Mouse (Mus musculus): ENCODE measurements around the gene Taf12. TPM values are rescaled to one million over a fixed set of nuclear protein-coding genes. Genes with fewer than 3 reads are reported as not detected.

The Taf12 gene
- polyA plus RNA-seq, 1 experiment from 2014 or later, result 58.8 TPM

DNA sequence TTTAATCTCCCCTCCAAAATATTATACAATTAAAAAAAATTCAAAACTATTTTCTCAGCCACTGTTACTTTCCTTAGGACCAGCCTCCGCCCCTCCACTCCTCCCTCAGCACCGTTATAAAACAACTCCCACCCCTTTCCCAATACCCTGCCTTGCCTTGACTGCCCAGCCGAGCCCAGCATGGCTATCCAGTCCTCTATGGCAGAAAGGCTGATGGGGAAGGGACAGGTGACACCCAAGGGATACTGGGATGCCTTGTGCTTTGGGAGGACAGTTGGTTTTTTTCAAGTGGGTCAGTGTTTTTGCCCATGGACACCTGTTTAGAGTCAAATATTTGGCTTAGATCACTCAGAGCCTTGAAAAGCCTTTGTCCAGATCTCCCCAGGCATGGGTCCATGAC, 57.8 kb downstream of the Taf12 start:
- 85% methylated on average over 3 of the region's 3 CpGs for WGBS
- H3K4me3 ChIP-seq, result no peak overlapping the region

DNA sequence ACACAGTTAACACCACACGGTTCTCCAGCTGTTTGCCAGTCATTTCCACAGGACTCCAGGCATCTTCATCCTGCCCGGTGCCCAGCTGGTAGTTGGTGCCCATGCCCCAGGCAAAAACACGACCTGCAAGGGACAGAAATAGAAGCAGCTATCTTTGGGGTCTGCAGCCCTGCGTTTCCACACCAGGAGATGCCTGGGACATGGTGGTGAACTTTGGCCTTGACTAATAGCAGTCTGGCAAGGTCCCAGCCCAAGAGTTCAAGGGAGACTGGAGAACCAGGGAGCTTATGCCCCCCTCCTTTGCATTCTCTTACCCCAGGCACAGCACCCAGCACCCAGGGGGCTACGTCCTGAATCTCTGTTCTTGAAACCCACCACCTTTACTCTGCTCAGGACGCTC, 58.7 kb downstream of the Taf12 start:
- WGBS, result 83% methylated on average over 6 of the region's 6 CpGs
- H3K9me3 ChIP-seq, result no peaks in the 10 kb centered on the region
- H3K4me3 ChIP-seq, result no peak overlapping the region
- no peaks in the 10 kb centered on the region for H3K27me3 ChIP-seq (replicated peaks; ENCODE audit: low read depth, poor library complexity, severe bottlenecking)
- H3K27ac ChIP-seq (replicated peaks), result no peak overlapping the region
- H3K36me3 ChIP-seq (replicated peaks), result peaks cover 74% of the 10 kb centered on the region
- DNase-seq (ENCODE audit: low spot score), result no peak
- H3K4me1 ChIP-seq, result peaks cover 20% of the 10 kb centered on the region

More for the DNA sequence above, 57.8 kb downstream of the Taf12 start:
- Histone ChIP-seq H3K9me3 (no peaks in the 10 kb centered on the region), H3K4me1 (peaks cover 20% of the 10 kb centered on the region), H3K36me3 (replicated peaks) (peaks cover 70% of the 10 kb centered on the region), H3K27me3 (replicated peaks; ENCODE audit: low read depth, poor library complexity, severe bottlenecking) (no peaks in the 10 kb centered on the region), H3K27ac (replicated peaks) (no peak overlapping the region)
- DNase-seq (ENCODE audit: low spot score), result no peak

DNA sequence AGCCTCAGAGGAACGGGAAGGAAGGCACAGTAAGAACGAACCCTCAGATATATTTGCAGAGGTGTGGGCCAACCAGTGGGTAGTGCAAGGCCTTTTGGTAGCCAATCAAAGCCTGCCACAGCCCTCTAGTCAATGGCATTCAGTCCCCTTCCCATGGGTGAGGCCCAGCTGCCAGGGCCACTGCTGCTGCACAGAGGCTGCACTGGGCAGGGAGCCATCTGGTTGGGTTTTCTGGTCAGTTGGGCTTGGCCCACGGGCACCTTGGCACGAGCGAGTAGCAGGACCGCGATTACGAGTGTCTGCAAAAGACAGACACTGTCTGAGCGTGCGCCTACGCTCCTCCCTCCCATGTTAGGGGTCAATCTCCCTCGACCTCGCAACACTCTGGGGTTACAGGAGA, 64.8 kb downstream of the Taf12 start:
- Histone ChIP-seq H3K27me3 (replicated peaks; ENCODE audit: low read depth, poor library complexity, severe bottlenecking) (no peaks in the 10 kb centered on the region), H3K9me3 (no peaks in the 10 kb centered on the region), H3K4me1 (peaks cover 18% of the 10 kb centered on the region), H3K36me3 (replicated peaks) (peaks cover 94% of the 10 kb centered on the region), H3K27ac (replicated peaks) (no peak overlapping the region), H3K4me3 (no peak overlapping the region)
- no peak for DNase-seq (ENCODE audit: low spot score)
- WGBS, result 93% methylated on average over 13 of the region's 13 CpGs

DNA sequence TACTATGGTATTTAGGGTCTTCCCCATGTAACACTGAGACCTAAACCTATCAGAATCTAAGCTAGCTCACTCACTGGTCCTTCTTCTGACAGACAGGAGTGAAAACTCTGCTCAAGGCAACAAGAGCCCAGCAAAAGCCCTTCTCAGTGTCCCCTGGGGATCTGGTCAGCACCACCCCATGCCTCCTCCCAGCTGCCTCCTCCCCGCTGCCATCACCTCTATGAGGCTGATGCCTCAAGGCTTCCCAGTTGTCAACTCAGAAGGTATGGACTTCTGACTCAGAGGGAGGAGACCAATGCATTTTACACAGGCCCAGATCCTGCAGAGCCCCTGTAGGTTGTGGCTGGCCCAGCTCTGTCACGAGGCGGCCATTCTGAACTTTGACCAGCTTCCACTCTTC, 67.3 kb downstream of the Taf12 start:
- WGBS, result 86% methylated on average over 3 of the region's 3 CpGs
- no peak for DNase-seq (ENCODE audit: low spot score)
- H3K36me3 ChIP-seq (replicated peaks), result peaks cover 69% of the 10 kb centered on the region
- H3K27me3 ChIP-seq (replicated peaks; ENCODE audit: low read depth, poor library complexity, severe bottlenecking), result no peaks in the 10 kb centered on the region
- H3K27ac ChIP-seq (replicated peaks), result no peak overlapping the region
- no peak overlapping the region for H3K4me3 ChIP-seq
- peaks cover 30% of the 10 kb centered on the region for H3K4me1 ChIP-seq
- no peaks in the 10 kb centered on the region for H3K9me3 ChIP-seq

DNA sequence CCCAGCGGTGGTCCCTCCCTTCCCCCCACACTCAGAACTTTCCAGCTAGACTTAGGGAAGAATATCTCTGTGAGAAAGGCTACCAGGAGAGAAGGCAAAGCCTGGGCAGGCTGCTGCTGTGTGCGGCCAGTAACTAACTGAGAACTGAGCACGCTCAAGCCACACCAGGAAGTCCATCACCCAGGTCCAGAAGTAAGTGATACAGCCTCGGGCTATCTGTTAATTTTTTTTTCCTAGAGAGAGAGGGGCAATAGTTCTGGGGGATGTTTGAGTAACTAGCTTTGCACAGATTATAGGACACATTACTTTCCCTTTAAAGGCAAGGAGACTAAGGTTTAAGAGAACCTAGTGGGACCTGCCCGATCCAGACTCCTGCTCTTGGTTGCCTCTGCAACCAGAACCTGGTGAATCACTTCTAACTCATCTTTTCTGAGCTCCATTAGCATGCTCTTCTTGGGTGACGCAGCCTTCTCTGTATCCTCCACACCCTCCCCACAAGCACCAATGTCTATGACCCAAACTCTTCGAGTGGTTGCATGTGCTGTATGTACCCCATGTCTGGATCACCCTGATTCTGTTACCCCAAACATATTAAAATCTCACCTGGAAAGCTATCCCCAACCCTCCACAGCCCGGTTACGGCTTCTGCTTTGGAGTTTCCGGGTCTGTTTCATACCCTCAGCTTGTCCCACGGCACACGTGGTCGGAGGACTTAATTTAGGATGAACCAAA, 70.4 kb downstream of the Taf12 start:
- no peaks in the 10 kb centered on the region for H3K27me3 ChIP-seq (replicated peaks; ENCODE audit: low read depth, poor library complexity, severe bottlenecking)
- DNase-seq (ENCODE audit: low spot score), result no peak
- peaks cover 35% of the 10 kb centered on the region for H3K4me1 ChIP-seq
- H3K36me3 ChIP-seq (replicated peaks), result peaks cover 43% of the 10 kb centered on the region
- H3K9me3 ChIP-seq, result no peaks in the 10 kb centered on the region
- 9% methylated on average over 13 of the region's 13 CpGs for WGBS
- peak overlapping the region; percentile 97 for H3K4me3 ChIP-seq
- H3K27ac ChIP-seq (replicated peaks), result peak overlapping the region; percentile 97

Other genes with a start within 250 kb of the Taf12 start
- gene Gm10300, start 199.7 kb upstream of the Taf12 start, polyA plus RNA-seq (2016; fragmentation: Nextera tagmentation; extraction: Ambion mirVana), result not detected in 2 replicates
- 133 and 136 TPM in 2 replicates for gene Epb41, start 199.1 kb upstream of the Taf12 start, polyA plus RNA-seq (2016; fragmentation: Nextera tagmentation; extraction: Ambion mirVana)
- 0.24 and 0.35 TPM in 2 replicates for gene Oprd1, start 129.9 kb upstream of the Taf12 start, polyA plus RNA-seq (2016; fragmentation: Nextera tagmentation; extraction: Ambion mirVana)
- gene Ythdf2, start 62.1 kb upstream of the Taf12 start, polyA plus RNA-seq (2016; fragmentation: Nextera tagmentation; extraction: Ambion mirVana), result 155 and 159 TPM in 2 replicates
- 46.2 and 46.5 TPM in 2 replicates for gene Gmeb1, start 12.8 kb upstream of the Taf12 start, polyA plus RNA-seq (2016; fragmentation: Nextera tagmentation; extraction: Ambion mirVana)
- 1.3 and 1.8 TPM in 2 replicates for gene Rab42, start 29.0 kb downstream of the Taf12 start, polyA plus RNA-seq (2016; fragmentation: Nextera tagmentation; extraction: Ambion mirVana)
- 83.5 and 83.8 TPM in 2 replicates for gene Trnau1ap, start 55.2 kb downstream of the Taf12 start, polyA plus RNA-seq (2016; fragmentation: Nextera tagmentation; extraction: Ambion mirVana)
- 160 and 172 TPM in 2 replicates for gene Rcc1, start 79.2 kb downstream of the Taf12 start, polyA plus RNA-seq (2016; fragmentation: Nextera tagmentation; extraction: Ambion mirVana)
- gene Phactr4, start 148.1 kb downstream of the Taf12 start, polyA plus RNA-seq (2016; fragmentation: Nextera tagmentation; extraction: Ambion mirVana), result 25.9 and 27.4 TPM in 2 replicates
- gene Med18, start 189.5 kb downstream of the Taf12 start, polyA plus RNA-seq (2016; fragmentation: Nextera tagmentation; extraction: Ambion mirVana), result 37.0 and 41.7 TPM in 2 replicates
- gene Sesn2, start 236.1 kb downstream of the Taf12 start, polyA plus RNA-seq (2016; fragmentation: Nextera tagmentation; extraction: Ambion mirVana), result 12.3 and 13.3 TPM in 2 replicates

Data from embryonic facial prominence, embryonic 10.5 days (tissue).